In the genomic region with DNA sequence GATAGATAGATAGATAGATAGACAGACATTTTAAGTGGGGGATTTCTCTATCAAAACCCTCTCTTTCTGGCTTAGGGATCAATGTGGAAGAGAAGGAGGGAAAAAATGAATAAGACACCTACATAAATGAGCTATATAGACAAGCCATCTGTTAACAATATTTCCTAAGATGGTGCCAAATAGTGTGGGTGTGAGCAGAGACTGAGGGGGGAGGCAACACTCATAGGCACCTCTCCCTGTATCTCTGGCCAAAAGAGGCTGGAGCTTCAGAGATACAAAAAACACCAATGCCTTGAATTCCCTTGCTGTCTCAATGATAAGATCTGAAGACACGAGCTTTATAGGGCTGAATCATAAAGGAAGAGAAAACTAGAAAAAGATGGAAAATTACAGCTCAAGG, we compare ENCODE assay signal across 25 mouse cellular contexts.
"Had no signal": no experiment of that assay in that cellular context is flagged by ENCODE, and none has a peak within 500 bp of the region (broad histone marks: within the 10 kb centered on the region; RNA-seq: fewer than 3 reads in every experiment).

No protein-coding gene starts in this region.

- H3K27me3 ChIP-seq: kidney, embryonic 15.5 days; limb, embryonic 12.5 days; limb, embryonic 15.5 days; megakaryocyte, embryonic 14.5 days; midbrain, embryonic 13.5 days; neural tube, embryonic 13.5 days had no signal

- H3K27ac ChIP-seq: kidney, embryonic 15.5 days; left cerebral cortex, adult 2 months; limb, embryonic 12.5 days; limb, embryonic 15.5 days; liver, embryonic 14.5 days; macrophage; midbrain, embryonic 10.5 days; midbrain, embryonic 13.5 days; neural tube, embryonic 13.5 days; stomach, postnatal 0 days had no signal

- H3K4me1 ChIP-seq: kidney, embryonic 15.5 days; limb, embryonic 12.5 days; limb, embryonic 15.5 days; megakaryocyte, embryonic 14.5 days; midbrain, embryonic 10.5 days; midbrain, embryonic 13.5 days; neural tube, embryonic 13.5 days had no signal

- H3K36me3 ChIP-seq: kidney, embryonic 15.5 days; limb, embryonic 12.5 days; limb, embryonic 15.5 days; midbrain, embryonic 10.5 days; midbrain, embryonic 13.5 days; neural tube, embryonic 13.5 days had no signal

- H3K4me3 ChIP-seq: kidney, embryonic 15.5 days; left cerebral cortex, adult 2 months; limb, embryonic 12.5 days; limb, embryonic 15.5 days; megakaryocyte, embryonic 14.5 days; midbrain, embryonic 10.5 days; midbrain, embryonic 13.5 days; myocyte; neural tube, embryonic 13.5 days had no signal

- H3K9ac ChIP-seq: kidney, embryonic 15.5 days; limb, embryonic 12.5 days; limb, embryonic 15.5 days; liver, embryonic 14.5 days; liver, postnatal 0 days; lung, embryonic 14.5 days; midbrain, embryonic 13.5 days; neural tube, embryonic 13.5 days had no signal

- DNase-seq: kidney, adult 11 months; kidney, adult 8-10 months; kidney, postnatal 10 days; kidney, postnatal 36 days; left cerebral cortex, postnatal 4 days; liver, postnatal 0 days; lung, embryonic 14.5 days; retina, postnatal 1 day; right cerebral cortex, postnatal 14 days; right cerebral cortex, postnatal 4 days; thymus, postnatal 25 days had no signal

- ATAC-seq: liver, postnatal 0 days; lung, postnatal 0 days; midbrain, embryonic 13.5 days; midbrain, embryonic 16.5 days had no signal
